Mouse (Mus musculus): Measurements from ENCODE around the gene Armh1. TPM values are rescaled to one million over a fixed set of nuclear protein-coding genes. Genes with fewer than 3 reads are reported as not detected.

The Armh1 gene
- total RNA-seq, 1 experiment, result 0.18 TPM

DNA sequence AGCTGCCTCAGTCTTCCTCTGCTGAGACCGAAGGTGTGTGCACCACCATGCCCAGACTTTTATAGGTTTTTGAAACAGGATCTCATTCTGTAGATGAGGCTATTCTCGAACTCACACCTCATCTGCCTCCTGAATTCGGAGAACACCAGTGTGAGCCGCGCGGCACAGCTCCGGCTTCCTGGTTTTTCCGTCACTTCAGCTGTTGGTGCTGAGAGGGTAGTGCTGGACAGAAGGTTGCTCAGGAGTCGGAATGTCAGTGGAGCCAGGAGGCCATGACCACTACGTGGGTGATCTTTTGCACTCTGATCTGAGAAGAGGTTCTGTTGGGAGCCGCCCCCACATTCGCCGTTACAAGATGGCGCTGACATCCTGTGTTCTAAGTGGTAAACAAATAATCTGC is 60.1 kb downstream of the Armh1 start:
- in situ Hi-C loops (cut with MboI; ENCODE audit: low sequenced_read_pairs in 2 of 2, unreplicated experiment in 2 of 2), result no loop called here
- Histone ChIP-seq H3K4me3 (ENCODE audit: insufficient read depth in 1 of 2, low read depth in 1 of 2, low read length in 2 of 2, poor library complexity in 1 of 2, severe bottlenecking in 1 of 2) (no peak overlapping the region), H3K9me3 (ENCODE audit: control insufficient read depth, insufficient read depth, low read depth, low read length) (no peaks in the 10 kb centered on the region), H3K36me3 (ENCODE audit: control insufficient read depth, insufficient read depth, low read length, poor library complexity, severe bottlenecking) (no peaks in the 10 kb centered on the region), H3K4me1 (ENCODE audit: control insufficient read depth in 2 of 2, insufficient read depth in 2 of 2, low read length in 2 of 2, poor library complexity in 1 of 2) (no peaks in the 10 kb centered on the region), H3K9ac (ENCODE audit: insufficient read depth, low read depth, low read length, poor library complexity, severe bottlenecking) (no peak overlapping the region), H3K27ac (ENCODE audit: insufficient read depth, low read depth, low read length, poor library complexity, severe bottlenecking) (no peak overlapping the region)
- TF ChIP-seq CHD2 (IDR thresholded peaks at IDR 0.05; ENCODE audit: low read depth, low read length), result no peak
- no peak for TF ChIP-seq ZC3H11A (IDR thresholded peaks at IDR 0.05; ENCODE audit: borderline replicate concordance, low read depth, low read length)
- no peak for TF ChIP-seq HCFC1 (IDR thresholded peaks at IDR 0.05; ENCODE audit: borderline replicate concordance, insufficient read depth, low read length)
- no peak for TF ChIP-seq ZNF384 (IDR thresholded peaks at IDR 0.05; ENCODE audit: low read depth, low read length)
- no peak for TF ChIP-seq MAFK (IDR thresholded peaks at IDR 0.05; ENCODE audit: insufficient read depth, low read depth, low read length)
- DNase-seq (ENCODE audit: low read depth, low spot score), result no peak

- no peaks in the 10 kb centered on the region for H3K36me3 ChIP-seq (ENCODE audit: control insufficient read depth, insufficient read depth, low read length, poor library complexity, severe bottlenecking)
- in situ Hi-C loops (cut with MboI; ENCODE audit: low sequenced_read_pairs in 2 of 2, unreplicated experiment in 2 of 2), result no loop called here
- H3K4me1 ChIP-seq (ENCODE audit: control insufficient read depth in 2 of 2, insufficient read depth in 2 of 2, low read length in 2 of 2, poor library complexity in 1 of 2), result no peaks in the 10 kb centered on the region
- H3K9me3 ChIP-seq (ENCODE audit: control insufficient read depth, insufficient read depth, low read depth, low read length), result no peaks in the 10 kb centered on the region
- no peak overlapping the region for H3K27ac ChIP-seq (ENCODE audit: insufficient read depth, low read depth, low read length, poor library complexity, severe bottlenecking)
- H3K4me3 ChIP-seq (ENCODE audit: insufficient read depth in 1 of 2, low read depth in 1 of 2, low read length in 2 of 2, poor library complexity in 1 of 2, severe bottlenecking in 1 of 2), result no peak overlapping the region
- no peak overlapping the region for H3K9ac ChIP-seq (ENCODE audit: insufficient read depth, low read depth, low read length, poor library complexity, severe bottlenecking)
- no peak for TF ChIP-seq ZC3H11A (IDR thresholded peaks at IDR 0.05; ENCODE audit: borderline replicate concordance, low read depth, low read length)
- no peak for TF ChIP-seq ZNF384 (IDR thresholded peaks at IDR 0.05; ENCODE audit: low read depth, low read length)
- no peak for TF ChIP-seq HCFC1 (IDR thresholded peaks at IDR 0.05; ENCODE audit: borderline replicate concordance, insufficient read depth, low read length)
- no peak for TF ChIP-seq CHD2 (IDR thresholded peaks at IDR 0.05; ENCODE audit: low read depth, low read length)
- no peak for TF ChIP-seq MAFK (IDR thresholded peaks at IDR 0.05; ENCODE audit: insufficient read depth, low read depth, low read length)
- no peak for DNase-seq (ENCODE audit: low read depth, low spot score)
Measured at GRCm38 (mm10) chr4:117190660-117191059, 61.3 kb downstream of the Armh1 start.

GRCm38 (mm10) chr4:117189856-117190543 is 61.9 kb downstream of the Armh1 start:
- no peak for TF ChIP-seq ZC3H11A (IDR thresholded peaks at IDR 0.05; ENCODE audit: borderline replicate concordance, low read depth, low read length)
- no peak for TF ChIP-seq CHD2 (IDR thresholded peaks at IDR 0.05; ENCODE audit: low read depth, low read length)
- TF ChIP-seq HCFC1 (IDR thresholded peaks at IDR 0.05; ENCODE audit: borderline replicate concordance, insufficient read depth, low read length), result peak; percentile 72
- in situ Hi-C loops (cut with MboI; ENCODE audit: low sequenced_read_pairs in 2 of 2, unreplicated experiment in 2 of 2), result no loop called here
- Histone ChIP-seq H3K4me1 (ENCODE audit: control insufficient read depth in 2 of 2, insufficient read depth in 2 of 2, low read length in 2 of 2, poor library complexity in 1 of 2) (no peaks in the 10 kb centered on the region), H3K4me3 (ENCODE audit: insufficient read depth in 1 of 2, low read depth in 1 of 2, low read length in 2 of 2, poor library complexity in 1 of 2, severe bottlenecking in 1 of 2) (no peak overlapping the region), H3K27ac (ENCODE audit: insufficient read depth, low read depth, low read length, poor library complexity, severe bottlenecking) (no peak overlapping the region), H3K9me3 (ENCODE audit: control insufficient read depth, insufficient read depth, low read depth, low read length) (no peaks in the 10 kb centered on the region), H3K9ac (ENCODE audit: insufficient read depth, low read depth, low read length, poor library complexity, severe bottlenecking) (no peak overlapping the region), H3K36me3 (ENCODE audit: control insufficient read depth, insufficient read depth, low read length, poor library complexity, severe bottlenecking) (no peaks in the 10 kb centered on the region)
- peak; percentile 70 for DNase-seq (ENCODE audit: low read depth, low spot score)

- TF ChIP-seq MAFK (IDR thresholded peaks at IDR 0.05; ENCODE audit: insufficient read depth, low read depth, low read length) (0 out of 2 replicates have a peak, but pooled peaks have one; percentile 3), CHD2 (IDR thresholded peaks at IDR 0.05; ENCODE audit: low read depth, low read length) (no peak)
- DNase-seq (ENCODE audit: low read depth, low spot score), result peak; percentile 79
- no peaks in the 10 kb centered on the region for H3K4me1 ChIP-seq (ENCODE audit: control insufficient read depth in 2 of 2, insufficient read depth in 2 of 2, low read length in 2 of 2, poor library complexity in 1 of 2)
- 0 out of 2 replicates have a peak overlapping the region, but pooled peaks have one; percentile 49 for H3K27ac ChIP-seq (ENCODE audit: insufficient read depth, low read depth, low read length, poor library complexity, severe bottlenecking)
- H3K4me3 ChIP-seq (ENCODE audit: insufficient read depth in 1 of 2, low read depth in 1 of 2, low read length in 2 of 2, poor library complexity in 1 of 2, severe bottlenecking in 1 of 2), result no peak overlapping the region; a peak in 1 of 4 replicates
- H3K9me3 ChIP-seq (ENCODE audit: control insufficient read depth, insufficient read depth, low read depth, low read length), result no peaks in the 10 kb centered on the region
- in situ Hi-C loops (cut with MboI; ENCODE audit: low sequenced_read_pairs in 2 of 2, unreplicated experiment in 2 of 2), result no loop called here
- no peaks in the 10 kb centered on the region for H3K36me3 ChIP-seq (ENCODE audit: control insufficient read depth, insufficient read depth, low read length, poor library complexity, severe bottlenecking)
- peak overlapping the region; percentile 57; the same call in 1 of the 2 replicates for H3K9ac ChIP-seq (ENCODE audit: insufficient read depth, low read depth, low read length, poor library complexity, severe bottlenecking)
Measured at GRCm38 (mm10) chr4:117189382-117189855, 62.5 kb downstream of the Armh1 start.
